Mouse (Mus musculus) neural tube, embryonic 15.5 days (tissue): ENCODE data around the gene Thrap3. TPM values are rescaled to one million over a fixed set of nuclear protein-coding genes. Genes with fewer than 3 reads are reported as not detected.

Experiments used
- ATAC-seq: fragments of 200-750 bp; cut with Nextera tagmentation; 2 replicates; pipeline ENCODE4 v1.8.0; 2017; ENCODE audit warnings: mild to moderate bottlenecking, moderate TSS enrichment, moderate library complexity; ENCODE audit not compliant: low FRiP score
- H3K27ac ChIP-seq: fragments of 300-500 bp; sonication (generic); replicated peaks from 2 replicates; pipeline ENCODE4 v1.5.1; 2015; ENCODE audit warnings: mild to moderate bottlenecking, inconsistent platforms
- H3K27me3 ChIP-seq: fragments of 300-500 bp; sonication (generic); replicated peaks from 2 replicates; pipeline ENCODE4 v1.6.1; 2015; ENCODE audit warnings: inconsistent platforms
- H3K36me3 ChIP-seq: fragments of 300-500 bp; sonication (generic); 2 replicates; pipeline ENCODE4 v1.6.1; 2015; ENCODE audit warnings: inconsistent platforms
- H3K4me1 ChIP-seq: fragments of 300-500 bp; sonication (generic); 2 replicates; pipeline ENCODE4 v1.6.1; 2015; ENCODE audit warnings: inconsistent platforms
- H3K4me2 ChIP-seq: fragments of 300-500 bp; sonication (generic); 2 replicates; pipeline ENCODE4 v1.6.1; 2015; ENCODE audit warnings: inconsistent platforms, mild to moderate bottlenecking, moderate library complexity
- H3K4me3 ChIP-seq: fragments of 300-500 bp; sonication (generic); replicated peaks from 2 replicates; pipeline ENCODE4 v1.5.1; 2015; ENCODE audit warnings: mild to moderate bottlenecking, inconsistent platforms
- H3K9ac ChIP-seq: fragments of 300-500 bp; sonication (generic); replicated peaks from 2 replicates; pipeline ENCODE4 v1.6.1; 2015; ENCODE audit warnings: mild to moderate bottlenecking, inconsistent platforms
- H3K9me3 ChIP-seq: fragments of 300-500 bp; sonication (generic); replicated peaks from 2 replicates; pipeline ENCODE4 v1.6.1; 2016; ENCODE audit warnings: inconsistent platforms
- WGBS: fragments of 180-500 bp; shearing (Covaris S2); methylation state at CpG from one replicate; pipeline ENCODE4 v1.1.7; 2015; ENCODE audit warnings: mixed read lengths; 5-methylcytosine and 5-hydroxymethylcytosine counted together
- polyA plus RNA-seq: library from polyadenylated mRNA; unstranded; fragments of >200 nt; fragmentation: Nextera tagmentation; extraction: Ambion mirVana; gene quantifications from 2 replicates; pipeline ENCODE4 v1.2.1, GENCODE M21; 2015

Gene Thrap3
- polyA plus RNA-seq, 1 experiment from 2014 or later = 127 TPM

DNA sequence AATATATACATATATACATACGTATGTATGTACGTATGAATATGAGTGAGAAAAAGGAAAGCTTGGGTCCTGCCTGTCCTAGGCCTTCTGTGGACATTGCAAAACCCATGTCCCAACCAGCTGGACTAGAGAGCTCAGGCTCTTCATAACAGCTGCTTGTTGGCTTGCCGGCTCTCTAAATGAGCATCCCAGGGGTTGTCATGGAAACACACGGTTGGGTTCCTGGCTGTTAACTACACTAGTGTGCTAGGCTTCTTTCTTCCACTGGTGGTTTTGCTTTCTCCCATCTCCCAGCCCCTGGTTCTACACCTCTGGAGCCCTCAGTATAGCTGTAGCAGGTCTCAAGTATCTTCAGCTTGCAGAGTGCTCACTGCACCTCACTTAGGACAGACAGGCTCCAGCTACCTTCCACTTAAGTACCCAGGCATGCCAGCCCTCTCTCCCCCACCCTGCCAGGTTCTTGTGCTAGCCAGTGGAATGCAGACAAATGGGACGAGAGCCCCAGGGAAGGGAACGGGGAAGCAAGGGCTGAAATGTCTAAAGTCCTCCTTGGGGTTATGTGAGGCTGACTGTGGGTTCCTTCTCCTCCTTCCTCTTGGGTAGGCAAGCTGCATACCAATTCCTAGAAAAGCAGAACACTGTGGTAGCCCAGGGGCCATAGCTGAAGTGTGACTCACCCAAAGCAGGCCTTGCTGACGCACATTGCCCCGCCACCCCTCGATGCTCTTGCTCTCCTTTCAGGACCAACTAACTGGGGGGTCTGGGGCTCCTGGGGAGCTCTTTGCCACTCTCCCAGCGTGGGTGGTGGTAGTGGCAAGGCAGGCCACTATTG is 71.1 kb downstream of the Thrap3 start:
- H3K9me3 ChIP-seq = no peaks in the 10 kb centered on the region

DNA sequence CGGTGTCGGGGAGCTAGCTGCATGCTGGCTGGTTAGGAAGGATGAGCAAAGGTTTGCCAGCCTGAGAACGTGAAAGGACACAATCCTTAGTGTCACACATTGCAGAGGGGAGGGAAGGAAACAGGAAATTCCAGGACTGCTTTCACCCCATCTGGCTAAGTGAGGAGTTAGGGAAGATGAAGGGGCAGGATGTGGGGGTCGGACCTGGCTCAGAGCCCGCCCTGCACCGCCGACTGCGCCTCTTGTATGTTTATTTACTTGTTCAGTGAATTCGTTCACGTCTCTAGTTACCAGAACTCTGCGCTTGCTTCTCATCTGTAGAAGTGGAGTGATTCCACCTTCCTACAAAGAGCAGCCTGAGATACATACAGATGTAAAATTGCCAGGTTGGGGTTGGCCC is 72.1 kb downstream of the Thrap3 start:
- no peaks in the 10 kb centered on the region for H3K27me3 ChIP-seq
- no peak overlapping the region for H3K4me2 ChIP-seq
- peak overlapping the region; percentile 69 for H3K27ac ChIP-seq
- no peak overlapping the region for H3K9ac ChIP-seq
- no peak overlapping the region for H3K4me3 ChIP-seq
- no peaks in the 10 kb centered on the region for H3K9me3 ChIP-seq
- peaks cover 52% of the 10 kb centered on the region for H3K36me3 ChIP-seq
- WGBS = 77% methylated on average over 11 of the region's 11 CpGs
- peaks cover 25% of the 10 kb centered on the region for H3K4me1 ChIP-seq
- no peak for ATAC-seq

More for the DNA sequence above, 71.1 kb downstream of the Thrap3 start:
- H3K4me2 ChIP-seq = no peak overlapping the region
- H3K27ac ChIP-seq = peak overlapping the region; percentile 69
- H3K36me3 ChIP-seq = peaks cover 52% of the 10 kb centered on the region
- no peak overlapping the region for H3K9ac ChIP-seq
- WGBS = 51% methylated on average over 10 of the region's 10 CpGs
- no peak overlapping the region for H3K4me3 ChIP-seq
- ATAC-seq = peak; percentile 63
- peaks cover 25% of the 10 kb centered on the region for H3K4me1 ChIP-seq
- H3K27me3 ChIP-seq = no peaks in the 10 kb centered on the region

DNA sequence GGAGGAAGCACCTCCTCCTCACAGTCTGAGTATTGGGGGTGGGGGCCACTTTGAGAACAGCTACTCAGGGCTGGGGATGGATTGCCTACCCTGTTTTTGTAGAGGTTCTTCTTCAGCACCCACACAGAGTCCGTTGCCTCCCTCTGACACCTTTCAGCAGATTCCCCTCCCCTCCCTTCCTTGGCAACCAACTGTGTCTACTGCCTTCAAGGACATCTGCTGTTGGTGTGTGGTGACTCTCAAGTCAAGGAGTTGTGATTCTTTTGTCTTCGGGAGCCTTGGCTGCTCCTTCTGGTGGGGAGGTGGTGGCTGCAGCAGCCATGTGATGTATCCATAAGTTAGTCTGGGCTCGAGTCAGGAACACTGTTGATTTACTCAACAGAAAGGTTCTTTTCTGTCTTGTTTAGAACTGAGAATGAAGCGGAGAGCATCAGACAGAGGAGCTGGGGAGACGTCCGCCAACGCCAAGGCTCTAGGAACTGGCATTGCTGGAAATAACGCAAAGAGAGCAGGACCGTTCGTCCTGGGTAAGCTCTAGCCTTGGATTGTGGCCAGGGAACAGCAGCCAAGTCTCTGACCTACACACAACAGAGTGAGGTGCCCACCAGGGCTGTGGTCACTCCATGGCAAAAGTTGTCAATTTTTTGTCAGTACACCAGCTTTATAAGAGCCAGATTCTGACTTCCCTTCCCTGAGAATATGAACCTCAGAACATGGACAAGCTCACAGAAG is 79.1 kb downstream of the Thrap3 start:
- Histone ChIP-seq H3K36me3 (peaks cover 38% of the 10 kb centered on the region), H3K27ac (no peak overlapping the region; the same call in 1 of the 2 replicates), H3K4me3 (no peak overlapping the region), H3K4me2 (no peak overlapping the region), H3K27me3 (no peaks in the 10 kb centered on the region), H3K9ac (no peak overlapping the region), H3K4me1 (peaks cover 7% of the 10 kb centered on the region; the same call in 1 of the 2 replicates), H3K9me3 (no peaks in the 10 kb centered on the region)
- no peak for ATAC-seq
- whole genome bisulfite sequencing = 84% methylated on average over 10 of the region's 10 CpGs

DNA sequence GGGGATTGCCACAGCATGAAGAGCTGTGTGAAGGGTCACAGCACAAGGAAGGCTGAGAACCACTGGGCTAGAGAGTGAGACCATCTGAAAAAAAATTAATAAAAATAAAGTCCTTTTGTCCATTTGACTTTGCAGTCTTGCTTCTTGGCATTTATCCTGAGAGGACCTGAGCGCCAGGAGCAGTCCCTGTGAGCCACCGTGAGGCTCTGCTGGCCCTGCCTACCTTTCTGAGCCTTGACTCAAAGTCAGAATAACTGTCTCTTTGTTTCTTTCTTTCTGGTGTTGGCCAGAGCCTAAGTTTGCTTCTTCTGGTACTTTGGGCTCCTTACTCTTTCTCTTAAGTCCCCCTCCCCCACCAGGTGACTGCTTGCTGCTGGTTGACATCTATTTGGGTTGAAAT is 82.1 kb downstream of the Thrap3 start:
- no peak for ATAC-seq
- Histone ChIP-seq H3K9ac (no peak overlapping the region), H3K4me1 (peaks cover 21% of the 10 kb centered on the region; the same call in 1 of the 2 replicates), H3K9me3 (no peaks in the 10 kb centered on the region), H3K4me3 (no peak overlapping the region), H3K36me3 (peaks cover 23% of the 10 kb centered on the region), H3K4me2 (no peak overlapping the region), H3K27ac (no peak overlapping the region), H3K27me3 (no peaks in the 10 kb centered on the region)
- 93% methylated on average over 2 of the region's 2 CpGs for WGBS

DNA sequence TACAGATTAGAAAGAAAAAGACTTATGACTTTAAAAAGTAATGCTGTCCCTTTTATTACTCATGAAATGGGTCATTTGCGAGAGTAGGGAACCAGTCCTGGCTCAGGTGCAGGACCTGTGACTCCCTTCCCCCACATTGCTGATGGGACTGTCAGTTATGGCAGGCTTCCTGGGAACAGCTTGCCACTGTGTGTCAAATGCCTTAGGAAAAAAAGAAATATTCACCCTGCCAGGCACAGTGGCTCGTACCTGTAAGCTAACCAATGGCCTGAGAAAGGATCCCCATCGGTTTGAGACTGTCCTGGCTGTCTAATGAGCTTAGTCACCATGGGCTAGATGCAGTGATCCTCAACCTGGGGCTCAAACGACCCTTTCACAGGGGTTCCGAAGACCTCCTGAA is 82.5 kb downstream of the Thrap3 start:
- Histone ChIP-seq H3K4me3 (no peak overlapping the region), H3K36me3 (peaks cover 19% of the 10 kb centered on the region), H3K27me3 (no peaks in the 10 kb centered on the region), H3K9ac (no peak overlapping the region), H3K27ac (no peak overlapping the region), H3K4me1 (peaks cover 25% of the 10 kb centered on the region; the same call in 1 of the 2 replicates), H3K4me2 (no peak overlapping the region), H3K9me3 (no peaks in the 10 kb centered on the region)
- ATAC-seq = no peak
- WGBS = 83% methylated on average over 5 of the region's 5 CpGs

DNA sequence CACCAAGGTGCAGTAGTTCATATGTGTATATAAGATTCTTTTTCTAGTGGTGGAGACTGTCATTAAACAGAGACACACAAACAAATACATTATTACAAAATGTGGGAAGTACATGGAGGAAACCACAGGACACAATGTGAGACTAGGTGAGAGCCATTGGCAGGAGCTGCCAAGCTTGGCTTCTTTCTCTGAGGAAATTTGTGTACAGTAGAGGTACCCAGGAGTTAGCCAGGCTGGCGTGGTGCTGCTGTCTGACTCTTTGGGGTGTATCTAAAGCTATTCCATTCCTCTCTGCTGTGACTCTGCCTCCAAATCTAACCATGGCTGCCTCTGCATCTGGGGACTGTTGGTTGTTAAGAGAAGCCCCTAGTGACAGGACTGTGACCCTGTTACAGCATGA is 83.5 kb downstream of the Thrap3 start:
- no peak for ATAC-seq
- Histone ChIP-seq H3K36me3 (peaks cover 9% of the 10 kb centered on the region), H3K27ac (no peak overlapping the region), H3K4me3 (no peak overlapping the region), H3K9me3 (no peaks in the 10 kb centered on the region), H3K27me3 (no peaks in the 10 kb centered on the region), H3K4me1 (peaks cover 25% of the 10 kb centered on the region; the same call in 1 of the 2 replicates), H3K9ac (no peak overlapping the region), H3K4me2 (no peak overlapping the region)
- WGBS = 77% methylated on average over 1 of the region's 1 CpGs

DNA sequence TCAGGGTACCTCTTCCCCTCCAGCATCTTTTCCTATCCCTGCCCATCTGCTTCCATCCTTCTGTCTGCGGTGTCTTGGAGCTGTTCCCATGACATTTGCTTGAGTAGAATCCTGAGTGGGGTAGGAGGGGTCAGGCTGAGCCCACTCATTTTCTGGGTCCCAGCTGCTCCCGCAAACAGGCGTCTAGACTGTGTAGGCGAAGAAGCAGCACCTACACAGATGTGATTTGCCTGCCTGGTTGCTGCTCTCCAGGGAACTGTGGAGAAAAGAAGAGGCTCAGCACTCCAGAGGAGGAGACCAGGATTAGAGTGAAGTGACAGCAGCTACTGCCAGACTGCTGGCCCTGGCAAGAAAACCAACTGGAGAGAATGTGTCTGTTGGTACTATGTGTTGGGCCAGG is 83.9 kb downstream of the Thrap3 start:
- no peak overlapping the region for H3K4me3 ChIP-seq
- H3K9ac ChIP-seq = no peak overlapping the region
- H3K4me1 ChIP-seq = peaks cover 28% of the 10 kb centered on the region
- H3K27me3 ChIP-seq = no peaks in the 10 kb centered on the region
- H3K9me3 ChIP-seq = no peaks in the 10 kb centered on the region
- peaks cover 8% of the 10 kb centered on the region for H3K36me3 ChIP-seq
- WGBS = 60% methylated on average over 4 of the region's 4 CpGs
- no peak overlapping the region for H3K4me2 ChIP-seq
- ATAC-seq = no peak
- H3K27ac ChIP-seq = no peak overlapping the region

DNA sequence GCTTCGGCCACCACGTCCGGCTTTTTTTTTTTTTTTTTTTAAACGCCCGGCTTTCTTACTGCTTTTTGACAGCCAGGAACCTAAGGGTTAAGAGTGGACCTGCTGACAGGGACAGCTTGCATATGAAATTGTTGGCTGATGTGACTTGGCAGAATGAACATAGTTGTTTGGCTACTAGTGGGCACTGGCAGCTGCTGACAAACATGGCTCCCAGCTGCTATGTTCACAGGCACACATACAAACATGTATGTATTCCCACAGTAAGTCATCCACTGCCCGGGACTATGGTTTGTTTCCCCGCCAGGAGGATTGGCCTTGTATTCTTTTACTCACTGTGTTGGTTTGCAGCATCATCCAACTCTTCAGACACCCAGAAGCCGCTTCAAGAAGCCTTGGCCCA is 85.4 kb downstream of the Thrap3 start:
- no peak overlapping the region for H3K4me2 ChIP-seq
- 82% methylated on average over 8 of the region's 8 CpGs for WGBS
- H3K27me3 ChIP-seq = no peaks in the 10 kb centered on the region
- H3K9me3 ChIP-seq = no peaks in the 10 kb centered on the region
- H3K27ac ChIP-seq = no peak overlapping the region
- H3K9ac ChIP-seq = no peak overlapping the region
- peaks cover 33% of the 10 kb centered on the region for H3K4me1 ChIP-seq
- H3K4me3 ChIP-seq = no peak overlapping the region
- peaks cover 8% of the 10 kb centered on the region for H3K36me3 ChIP-seq
- no peak for ATAC-seq

DNA sequence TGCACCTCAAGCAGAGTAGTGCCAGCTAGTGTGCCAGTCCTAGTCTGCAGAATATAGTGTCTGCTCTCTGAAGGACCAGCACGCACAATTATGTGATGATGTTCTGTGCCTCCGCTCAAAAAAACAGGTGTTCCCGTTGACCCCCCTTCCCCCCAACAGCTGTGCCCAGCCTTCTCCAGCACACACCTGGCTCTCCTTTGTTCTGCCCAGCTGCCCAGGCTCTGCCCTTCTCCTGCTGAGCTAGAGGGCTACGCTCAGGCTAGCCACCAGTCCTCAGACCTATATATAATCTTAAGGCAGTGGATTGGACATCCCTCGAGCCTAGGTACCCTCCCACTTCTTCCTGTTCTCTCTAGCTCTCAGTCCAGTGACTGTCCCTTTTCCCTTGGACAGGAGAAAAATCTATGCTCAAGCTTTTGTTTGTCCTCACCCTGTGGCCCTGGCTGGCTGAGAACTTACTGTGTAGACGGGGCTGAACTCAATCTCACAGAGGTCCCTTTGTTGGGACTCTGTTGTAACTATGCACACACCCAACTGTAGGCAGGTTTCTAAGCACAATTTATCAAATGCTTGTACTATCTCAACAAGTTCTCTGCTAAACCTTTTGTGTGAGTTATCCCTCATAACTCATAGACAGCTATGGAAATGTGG is 86.6 kb downstream of the Thrap3 start:
- Histone ChIP-seq H3K4me2 (no peak overlapping the region), H3K9ac (no peak overlapping the region), H3K36me3 (peaks cover 4% of the 10 kb centered on the region), H3K9me3 (no peaks in the 10 kb centered on the region), H3K27ac (no peak overlapping the region), H3K4me1 (peaks cover 44% of the 10 kb centered on the region), H3K4me3 (no peak overlapping the region), H3K27me3 (no peaks in the 10 kb centered on the region)
- 58% methylated on average over 6 of the region's 6 CpGs for WGBS
- ATAC-seq = no peak

DNA sequence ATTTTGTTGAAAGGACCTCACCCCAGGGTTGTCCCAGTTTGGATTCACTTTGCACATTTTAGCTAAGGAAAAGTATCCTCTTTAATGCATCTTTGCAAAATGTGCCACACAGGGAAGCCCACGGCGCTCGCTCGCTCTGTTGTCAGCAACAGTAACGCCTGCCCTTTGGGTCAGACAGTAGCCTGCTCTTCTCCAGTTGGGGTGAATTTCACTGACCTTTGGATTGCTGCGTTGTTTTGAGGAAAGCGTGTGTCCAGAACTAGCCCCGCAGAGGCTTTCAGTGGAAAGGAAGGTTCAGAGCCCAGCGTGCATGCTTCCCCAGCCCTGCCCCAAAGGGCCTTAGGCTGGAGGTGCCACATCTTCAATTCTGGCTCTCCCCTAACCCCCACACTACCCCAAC is 87.1 kb downstream of the Thrap3 start:
- Histone ChIP-seq H3K36me3 (no peaks in the 10 kb centered on the region), H3K4me1 (peaks cover 50% of the 10 kb centered on the region), H3K27ac (no peak overlapping the region), H3K4me3 (no peak overlapping the region), H3K9ac (no peak overlapping the region), H3K9me3 (no peaks in the 10 kb centered on the region), H3K27me3 (no peaks in the 10 kb centered on the region), H3K4me2 (no peak overlapping the region)
- 91% methylated on average over 9 of the region's 9 CpGs for WGBS
- no peak for ATAC-seq
